Mouse (Mus musculus): ENCODE measurements at regions not wholly inside any gene's neighbourhood (a gene's known extent, or its start where the extent isn't known, plus 50 kb on each side); places are given as distances from the start of the nearest gene placed in this dataset.

DNA sequence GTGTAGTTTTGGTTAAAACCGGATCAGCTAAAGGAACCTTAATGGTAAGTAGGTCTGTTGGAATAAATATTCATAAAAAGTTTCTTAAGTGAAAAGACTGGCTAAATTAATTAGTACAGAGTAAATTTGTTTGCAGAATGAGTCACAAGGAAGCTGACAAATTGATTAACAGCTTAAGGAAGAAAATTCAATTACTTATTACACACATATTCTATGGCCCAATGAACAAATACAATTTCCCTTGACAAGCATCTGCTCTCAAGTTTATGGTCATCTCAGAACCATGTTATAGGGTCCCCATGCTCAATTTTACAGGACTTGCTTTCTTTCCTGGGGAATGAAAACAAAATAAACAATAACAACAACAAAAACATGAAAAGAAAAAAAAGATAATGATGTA lies 231.4 kb upstream of the Frg1 start:
- no peak for DNase-seq (ENCODE audit: low spot score in 2 of 2)

DNA sequence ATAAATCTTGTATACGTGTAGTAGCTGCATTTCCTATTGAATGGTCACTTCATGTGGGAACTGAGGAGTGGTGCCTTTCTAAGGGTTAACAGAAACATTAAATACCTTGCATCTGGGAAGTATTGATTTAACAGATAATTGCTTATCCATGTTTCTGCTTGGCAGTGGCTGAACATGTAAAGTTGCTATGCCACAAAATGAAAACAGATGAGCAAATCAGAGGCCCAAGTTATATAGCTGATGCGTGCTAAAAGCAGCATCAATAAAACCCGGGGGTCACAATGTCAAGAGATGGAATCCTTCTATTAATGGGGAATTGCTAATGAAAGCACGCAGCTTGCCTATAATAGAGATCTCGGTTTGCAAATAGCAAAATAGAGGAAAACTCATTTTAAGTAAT lies 227.8 kb upstream of the Frg1 start:
- no peak for DNase-seq (ENCODE audit: low spot score in 2 of 2)

DNA sequence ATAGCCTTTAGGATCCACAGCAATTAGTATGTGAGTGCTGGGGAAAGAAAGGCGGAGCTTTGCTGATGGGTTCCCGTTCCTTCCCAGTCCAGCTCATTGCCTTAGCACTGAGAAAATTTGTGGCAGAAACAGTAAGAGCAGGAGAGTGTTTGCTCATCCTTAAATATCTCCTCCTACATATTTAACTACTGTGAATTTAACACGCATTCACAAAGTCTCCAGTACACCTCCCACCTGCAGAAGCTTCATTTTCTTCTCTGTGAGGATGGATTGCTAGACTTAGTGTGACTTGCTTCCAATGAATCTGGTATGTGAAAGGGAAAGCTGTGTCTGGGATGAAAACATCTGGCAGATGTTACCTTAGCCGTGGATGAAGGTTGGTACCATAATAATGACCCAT lies 207.0 kb upstream of the Frg1 start:
- no peak for DNase-seq (ENCODE audit: low spot score in 2 of 2)

DNA sequence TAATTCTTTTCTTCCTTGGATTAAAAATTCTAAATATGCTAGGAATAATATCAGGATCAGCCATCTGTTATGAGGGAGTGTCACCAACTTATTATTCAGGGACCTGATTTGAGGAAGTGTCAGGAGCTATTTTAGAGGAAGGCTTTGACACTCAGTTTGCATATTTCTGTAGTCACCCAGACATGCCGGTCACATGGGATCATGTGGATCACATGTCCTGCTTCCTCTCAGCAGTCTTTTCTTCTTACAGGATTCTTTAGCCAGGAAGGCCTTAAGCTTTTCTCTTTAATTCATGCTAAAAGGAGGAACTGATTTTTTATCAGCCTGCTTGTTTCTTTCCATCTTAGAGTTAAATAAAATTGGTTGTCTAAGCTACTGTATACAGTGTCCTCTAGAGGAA lies 183.4 kb upstream of the Frg1 start:
- peak in 1 of 2 experiments; percentile 7 for DNase-seq (ENCODE audit: low spot score in 2 of 2)

DNA sequence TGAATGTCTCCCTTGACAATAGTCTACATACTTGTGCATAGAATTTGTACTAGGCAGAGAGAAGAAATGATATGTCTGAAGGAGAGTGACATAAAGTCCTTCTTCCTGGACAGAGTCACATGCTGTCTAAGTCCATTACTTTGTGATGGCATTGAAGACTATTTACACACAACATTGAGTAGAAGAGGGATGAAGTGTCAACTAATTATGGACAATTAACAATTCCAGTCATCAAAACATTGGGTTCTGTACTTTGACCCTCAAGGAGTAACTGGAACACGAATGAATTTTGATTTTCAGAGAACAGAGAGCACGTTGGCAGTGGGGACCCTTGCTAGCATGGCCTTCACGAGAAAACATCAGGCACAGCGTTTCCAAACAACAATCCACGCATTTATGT lies 177.6 kb upstream of the Frg1 start:
- no peak for DNase-seq (ENCODE audit: low spot score in 2 of 2)

DNA sequence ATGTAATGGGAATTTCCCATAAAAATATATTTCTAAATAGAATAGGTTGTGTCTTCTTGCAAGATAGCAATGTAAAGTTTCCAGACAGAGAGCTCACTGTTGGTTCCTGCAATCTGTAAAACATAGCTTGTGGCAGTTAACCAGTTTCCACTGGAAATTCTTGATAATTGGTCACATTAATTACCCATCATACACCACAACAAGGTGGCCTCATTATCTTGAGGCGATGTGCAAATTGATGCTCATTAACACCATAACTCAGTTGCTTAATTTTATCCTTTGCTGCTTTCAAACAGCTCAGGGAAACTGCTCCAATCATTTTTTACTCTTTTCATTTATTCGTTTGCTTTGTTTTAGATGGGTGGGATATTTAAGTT lies 176.8 kb upstream of the Frg1 start:
- no peak for DNase-seq (ENCODE audit: low spot score in 2 of 2)

DNA sequence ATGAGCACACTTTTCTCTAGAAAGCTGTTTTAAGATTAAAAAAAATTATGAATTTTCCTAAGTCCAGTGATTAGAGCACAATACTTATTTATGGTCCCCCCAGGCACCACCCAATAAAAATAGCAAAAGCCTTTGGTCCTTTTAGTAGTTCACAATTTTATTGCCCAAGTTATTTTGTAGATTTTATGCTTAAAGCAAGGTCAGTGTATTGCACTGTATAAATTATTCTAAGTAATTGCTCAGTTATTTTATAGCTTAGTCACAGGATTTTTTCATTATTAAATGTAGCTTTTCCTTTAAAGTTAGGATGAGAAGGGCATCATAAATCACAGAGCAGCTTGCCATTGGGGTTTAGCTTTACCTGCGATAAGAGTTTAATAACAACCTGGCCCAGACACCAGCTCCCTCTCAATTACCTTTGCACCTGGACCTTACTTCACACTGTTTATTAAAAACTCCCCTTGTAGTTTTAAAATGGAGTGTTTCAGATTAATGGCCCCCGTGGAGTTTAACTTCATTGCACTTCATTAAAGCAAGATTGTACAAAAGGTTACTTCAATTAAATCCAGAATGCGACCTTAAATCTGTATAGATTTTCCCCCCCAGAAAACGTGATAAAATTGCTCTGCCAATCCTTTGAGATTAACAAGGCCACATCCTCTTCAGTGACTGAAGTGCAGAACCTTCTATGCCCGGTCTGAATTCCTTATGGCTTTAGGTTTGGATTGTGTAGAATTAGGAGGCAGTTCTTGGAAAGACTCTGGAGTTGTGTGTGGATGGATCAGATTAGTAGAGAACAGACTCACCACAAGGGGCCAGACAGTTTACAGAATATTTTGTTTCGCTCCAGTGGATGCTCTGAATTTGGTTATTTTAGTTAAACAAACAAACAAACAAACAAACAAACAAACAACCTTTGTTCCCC lies 176.1 kb upstream of the Frg1 start:
- DNase-seq (ENCODE audit: low spot score in 2 of 2): no peak

DNA sequence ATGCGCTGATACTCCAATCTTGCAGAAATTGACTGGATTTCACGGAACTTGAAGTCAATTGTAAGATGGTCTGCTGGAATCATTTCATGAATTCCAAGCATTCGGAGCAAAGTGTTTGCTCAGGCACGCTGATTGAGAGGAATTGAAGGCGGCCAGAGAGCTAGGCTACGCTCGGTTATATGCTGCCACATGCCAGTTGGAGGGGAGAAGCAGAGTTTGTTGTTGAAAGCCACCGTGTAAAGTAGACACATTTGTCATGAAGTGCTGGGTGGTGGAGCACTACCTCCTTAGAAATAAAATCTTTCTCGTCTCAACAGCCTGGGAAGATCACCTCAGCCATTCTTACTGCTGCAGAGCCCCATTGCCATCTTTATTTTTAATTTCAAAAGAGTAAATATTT lies 175.3 kb upstream of the Frg1 start:
- no peak for DNase-seq (ENCODE audit: low spot score in 2 of 2)

DNA sequence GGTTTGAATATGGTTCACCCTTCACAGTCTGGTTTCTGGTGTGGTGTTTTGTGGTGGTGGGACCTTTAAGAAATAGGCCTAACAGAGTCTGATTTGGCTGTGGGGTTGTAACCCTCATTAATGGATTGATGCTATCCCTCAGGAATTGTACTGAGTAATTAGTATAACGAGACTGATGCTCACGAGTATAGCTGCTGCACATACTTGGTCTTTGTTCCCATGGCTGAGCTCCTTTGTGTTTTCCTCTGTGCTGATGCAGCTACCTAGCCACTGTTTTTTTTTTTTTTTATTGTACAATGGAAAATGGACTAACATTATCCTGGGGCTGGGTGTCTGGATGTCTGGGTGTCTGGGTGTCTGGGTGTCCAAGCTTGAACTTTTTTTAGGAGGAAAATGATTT lies 171.3 kb upstream of the Frg1 start:
- no peak for DNase-seq (ENCODE audit: low spot score in 2 of 2)

DNA sequence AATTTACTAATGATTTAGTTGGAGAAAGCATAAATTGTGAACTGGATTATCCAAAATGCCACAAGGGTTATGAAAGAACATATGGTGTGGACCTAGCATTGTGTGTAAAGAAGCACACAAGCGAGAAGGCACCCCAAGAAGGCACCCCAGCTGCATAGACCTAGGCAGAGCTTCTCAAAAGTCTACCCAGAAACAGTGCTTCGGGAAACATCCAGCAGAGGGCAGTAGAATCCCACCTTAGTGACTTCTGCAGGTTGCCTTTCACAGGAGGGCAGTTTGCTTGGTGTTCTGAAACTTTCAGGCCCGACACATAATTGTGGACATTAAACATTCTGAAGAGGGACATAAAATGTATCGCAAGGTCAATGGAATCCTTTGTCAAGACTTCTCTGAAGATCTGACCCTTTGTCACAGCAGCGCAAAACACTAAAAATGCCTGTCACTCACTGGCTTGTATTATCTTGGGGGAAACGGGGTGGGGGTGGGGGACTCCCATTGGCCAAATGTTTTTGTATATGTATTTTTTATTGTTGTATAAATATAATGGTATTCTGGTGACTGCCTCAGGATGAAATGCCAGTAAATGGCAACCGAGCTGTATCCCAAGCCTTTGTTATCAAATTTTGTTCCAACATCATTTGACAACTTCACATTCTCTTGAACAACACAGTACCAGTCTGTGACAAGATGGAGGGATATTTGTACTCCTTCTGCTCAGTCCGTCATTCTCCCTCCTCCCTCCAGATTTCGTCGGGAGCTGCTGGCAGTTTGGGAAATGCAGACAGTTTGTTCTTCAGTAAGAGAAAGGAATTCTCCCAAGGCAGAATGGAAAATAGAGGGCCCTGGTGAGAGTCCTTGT lies 156.4 kb upstream of the Frg1 start:
- DNase-seq (ENCODE audit: low spot score in 2 of 2): peak; percentile 84 to 89

DNA sequence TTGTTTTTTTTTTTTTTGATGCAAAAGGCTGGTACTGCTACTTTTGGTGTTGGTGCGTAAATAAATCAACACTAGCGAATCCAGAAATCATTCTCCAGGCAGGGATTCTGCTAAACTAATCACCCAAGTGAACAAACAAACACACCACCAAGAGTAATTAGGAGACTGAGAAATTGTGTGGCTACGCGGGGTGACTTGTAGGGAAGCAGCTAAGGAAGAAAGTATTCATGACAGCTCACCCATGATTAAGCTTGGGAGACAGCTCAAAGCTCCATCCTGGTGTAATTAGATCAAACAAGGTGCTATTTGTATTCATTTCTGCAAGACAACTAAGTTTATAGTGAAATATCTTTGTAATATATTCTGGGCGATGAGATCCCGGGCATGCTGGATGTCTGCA lies 153.7 kb upstream of the Frg1 start:
- DNase-seq (ENCODE audit: low spot score in 2 of 2): no peak

DNA sequence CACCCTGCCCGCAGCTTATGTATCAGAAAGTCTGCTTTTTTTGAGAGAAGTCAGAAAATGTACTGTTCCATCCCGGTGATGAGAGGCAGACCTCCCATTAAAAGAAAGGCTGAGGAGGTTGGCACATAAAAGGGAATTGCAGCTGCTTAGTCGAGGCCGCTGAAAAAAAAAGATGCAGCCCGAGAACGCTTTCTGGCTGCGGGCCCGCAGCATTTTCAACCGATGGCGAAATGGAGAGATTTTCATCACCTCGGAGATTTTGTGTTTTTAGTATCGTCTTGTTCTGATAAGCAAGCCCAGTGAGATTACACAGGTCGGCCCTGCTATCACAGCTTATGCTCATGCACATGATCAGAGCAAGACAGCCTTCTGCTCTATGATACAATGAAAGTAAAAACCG lies 145.1 kb upstream of the Frg1 start:
- DNase-seq (ENCODE audit: low spot score in 2 of 2): no peak

DNA sequence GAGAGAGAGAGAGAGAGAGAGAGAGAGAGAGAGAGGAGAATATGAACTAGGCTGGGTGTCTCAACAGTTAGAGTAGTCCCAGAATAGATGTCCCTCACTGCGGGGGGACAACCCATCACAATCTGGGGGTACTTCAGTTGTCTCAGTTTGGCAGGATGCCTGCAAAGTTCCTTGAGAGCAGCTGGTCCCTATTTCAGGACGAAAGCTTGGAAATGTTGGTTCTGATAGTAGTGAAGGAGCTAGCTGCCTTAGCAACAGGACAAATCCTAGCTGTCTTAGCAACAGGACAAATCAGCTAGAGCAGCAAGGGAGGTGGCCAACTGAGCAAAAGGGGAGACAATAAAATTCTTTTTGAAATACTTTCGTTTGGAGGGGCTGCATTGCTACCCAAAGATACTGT lies 139.9 kb upstream of the Frg1 start:
- peak; percentile 13 to 24 for DNase-seq (ENCODE audit: low spot score in 2 of 2)

DNA sequence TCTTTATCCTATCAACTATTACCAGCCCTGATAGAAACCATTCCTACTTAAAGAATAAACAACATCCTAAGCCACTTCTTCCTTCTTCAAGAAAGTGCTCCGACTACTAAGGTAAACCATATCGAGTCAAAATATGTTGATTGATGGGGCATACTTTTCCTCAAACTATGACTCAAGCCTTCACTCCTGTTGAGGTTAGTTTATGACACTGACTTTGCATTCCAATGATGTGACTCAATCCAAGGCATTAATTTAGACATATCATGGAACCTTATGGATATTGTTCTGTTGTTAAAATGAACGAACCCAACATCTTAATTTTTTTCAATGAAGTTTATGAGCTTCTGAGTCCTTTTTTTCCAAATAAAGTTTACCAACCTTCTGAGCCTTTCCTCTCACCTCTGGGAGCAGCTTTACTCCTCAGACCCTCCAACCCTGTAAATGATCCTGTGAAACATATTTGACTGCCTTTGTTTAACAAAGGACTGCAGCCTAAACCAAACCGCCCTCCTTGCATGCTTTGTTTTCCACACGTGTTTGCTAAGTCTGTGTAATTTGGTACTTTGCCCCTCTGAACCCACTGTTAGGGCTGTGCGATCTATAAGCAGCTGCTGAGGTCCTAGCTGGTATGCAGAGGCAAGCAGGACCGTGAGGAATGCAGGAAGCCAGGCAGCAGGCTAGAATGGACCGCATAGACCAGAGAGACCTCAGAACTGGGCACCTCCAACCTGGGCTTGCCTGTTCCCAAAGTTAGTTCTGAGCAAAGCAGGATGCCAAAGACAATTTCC lies 136.1 kb upstream of the Frg1 start:
- DNase-seq (ENCODE audit: low spot score in 2 of 2): no peak

DNA sequence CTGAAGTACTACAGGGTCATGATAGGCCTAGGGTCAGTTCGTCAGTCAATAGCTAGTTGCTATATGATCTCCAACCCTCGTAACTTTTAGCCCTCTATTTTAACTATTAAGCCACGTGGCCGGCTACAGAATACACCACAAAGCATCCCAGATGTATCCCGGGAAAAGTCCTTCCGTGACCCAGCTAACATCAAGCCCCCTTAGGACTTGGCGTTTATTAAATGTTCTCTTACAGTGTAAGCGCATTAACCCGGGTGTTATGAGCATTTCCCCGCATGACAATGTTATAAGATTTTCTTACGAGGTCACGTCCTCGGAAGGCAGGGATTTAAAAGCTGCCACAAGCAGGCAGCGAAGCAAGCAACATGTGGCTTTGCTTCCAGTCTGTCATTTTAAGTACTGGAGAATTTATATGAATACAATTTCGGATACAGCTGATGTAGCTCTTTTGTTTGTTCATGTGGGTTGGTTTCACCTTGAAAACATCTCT lies 135.1 kb upstream of the Frg1 start:
- no peak for DNase-seq (ENCODE audit: low spot score in 2 of 2)

DNA sequence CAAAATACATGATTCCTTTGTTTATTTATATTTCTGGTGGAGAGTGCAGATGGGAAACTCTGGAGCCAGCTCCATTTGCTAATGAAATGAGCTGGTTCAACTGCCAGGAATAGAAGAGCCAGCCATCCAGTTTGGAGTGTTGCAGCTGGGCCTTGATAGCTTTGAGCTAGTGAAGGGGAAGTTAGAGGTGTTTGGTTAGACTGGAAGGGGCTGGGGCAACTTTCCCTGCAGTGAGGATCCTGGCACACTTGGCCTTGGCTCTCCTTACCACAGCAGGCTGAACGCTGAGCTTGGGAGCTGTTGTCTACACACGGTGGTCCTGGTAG lies 133.2 kb upstream of the Frg1 start:
- DNase-seq (ENCODE audit: low spot score in 2 of 2): peak in 1 of 2 experiments; percentile 71

DNA sequence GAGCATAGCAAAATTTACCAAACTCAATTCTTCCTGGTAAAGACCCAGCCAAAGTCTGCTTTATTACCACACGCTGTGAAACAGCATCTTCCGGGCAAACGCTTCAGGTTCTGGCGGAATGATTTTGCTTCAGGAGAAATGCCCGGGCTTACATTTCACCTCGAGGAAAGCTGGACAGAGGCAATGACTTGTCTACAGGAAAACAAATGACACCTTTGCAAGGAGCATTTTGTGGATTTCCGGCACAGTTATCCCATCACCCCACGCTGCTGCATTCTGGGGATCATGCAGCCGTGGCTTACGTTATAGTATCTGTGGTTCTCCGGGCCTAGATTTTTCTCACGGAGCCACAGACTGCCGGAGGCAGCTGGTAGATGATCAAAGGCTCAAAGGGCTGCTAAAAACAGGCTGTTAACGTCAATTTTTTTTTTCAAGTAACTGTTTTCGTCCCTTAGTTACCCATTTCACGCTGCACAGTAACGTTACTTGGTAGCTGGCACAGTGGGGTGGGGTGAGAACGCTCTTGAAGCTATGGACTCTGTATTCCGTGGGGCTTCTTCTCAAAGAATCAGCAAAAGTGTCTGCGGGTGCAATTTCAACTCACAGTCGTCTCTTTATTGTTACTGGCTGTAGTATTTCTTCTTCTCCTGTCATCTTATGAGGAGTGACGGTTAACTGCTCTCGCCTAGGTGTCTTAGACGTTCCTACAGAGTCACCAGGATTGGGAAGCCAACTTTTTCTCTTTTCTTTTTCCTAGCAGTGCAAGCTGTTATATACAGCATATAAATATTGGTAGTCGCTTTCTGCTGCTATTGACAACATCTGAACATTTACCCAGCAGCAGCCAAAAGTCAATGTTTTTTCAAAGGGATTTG lies 132.6 kb upstream of the Frg1 start:
- peak in 1 of 2 experiments; percentile 3 for DNase-seq (ENCODE audit: low spot score in 2 of 2)

DNA sequence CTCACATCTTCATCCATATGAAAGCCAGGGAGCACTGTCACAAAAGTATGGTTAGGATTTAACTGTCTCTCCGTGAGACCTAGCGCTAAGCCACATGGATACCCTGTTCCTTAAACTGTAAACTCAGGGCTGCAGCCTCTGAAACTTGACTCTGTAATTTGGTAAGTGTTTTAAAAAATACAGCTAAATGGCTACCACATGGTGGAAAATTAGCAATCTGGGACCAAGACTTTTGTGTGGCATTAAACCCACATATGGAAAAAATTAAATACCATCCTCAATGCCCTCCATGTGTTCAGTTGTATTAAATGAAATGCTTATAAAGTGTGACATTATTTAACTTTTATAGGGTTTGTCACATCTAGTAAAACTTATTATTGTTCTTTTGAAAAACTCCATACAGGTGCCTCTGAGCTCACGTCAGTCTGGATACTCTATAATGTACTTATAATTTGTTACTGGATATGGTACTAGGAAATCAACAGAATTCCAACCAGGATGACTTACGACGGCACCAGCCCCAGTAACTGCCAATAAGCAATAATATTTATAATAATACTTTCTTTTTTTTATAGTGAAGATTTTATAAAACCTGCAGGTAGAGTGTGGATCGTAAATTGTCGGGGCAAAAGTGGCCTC lies 131.0 kb upstream of the Frg1 start:
- DNase-seq (ENCODE audit: low spot score in 2 of 2): no peak

DNA sequence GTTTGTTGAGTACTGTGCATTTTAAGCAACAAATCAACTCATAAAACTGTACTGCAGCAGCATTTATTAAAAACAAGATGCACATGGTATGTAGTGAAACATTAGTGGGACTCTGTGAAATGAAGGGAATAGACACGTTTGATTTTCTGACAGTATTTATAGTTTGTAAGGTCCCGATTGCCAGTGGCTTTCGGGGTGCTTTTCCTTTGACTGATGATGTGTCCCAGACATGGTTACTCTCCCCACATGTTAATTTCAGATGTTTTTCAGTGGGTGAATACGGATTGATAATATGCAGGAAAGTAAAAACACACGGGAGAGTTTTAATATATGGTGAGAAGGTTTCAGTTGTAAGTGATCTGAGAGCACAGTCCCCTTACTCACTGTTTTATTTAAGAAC lies 115.3 kb upstream of the Frg1 start:
- DNase-seq (ENCODE audit: low spot score in 2 of 2): no peak

DNA sequence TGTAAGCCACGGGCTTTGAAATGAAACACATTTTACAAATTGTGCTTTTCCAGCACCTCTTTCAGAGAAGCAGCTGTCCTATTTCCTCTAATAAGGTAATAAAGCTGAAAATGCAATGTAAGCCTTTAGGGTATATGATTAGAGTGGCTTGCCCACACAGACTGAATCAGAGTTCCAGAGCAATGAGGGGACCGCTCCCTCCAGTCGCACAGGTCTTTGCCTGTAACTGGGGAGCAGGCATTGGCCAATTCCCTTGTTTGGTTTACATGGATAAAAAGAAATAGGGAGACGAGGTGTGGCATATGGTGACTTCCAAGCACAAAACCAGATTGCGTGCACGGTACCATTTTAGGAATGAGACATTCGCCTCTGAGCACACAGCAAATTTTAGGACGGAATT lies 112.7 kb upstream of the Frg1 start:
- no peak for DNase-seq (ENCODE audit: low spot score in 2 of 2)

Data from layer of hippocampus, postnatal 14 days (tissue).